Mouse (Mus musculus) midbrain, embryonic 13.5 days (tissue): Measurements from ENCODE around the gene Ms4a6c. TPM values are rescaled to one million over a fixed set of nuclear protein-coding genes. Genes with fewer than 3 reads are reported as not detected.
"Not testable (repeated sequence)": the region's sequence is repeated elsewhere in the genome, so short reads cannot be mapped to it uniquely, and the experiment has no call there.

Experiments used
- ATAC-seq: fragments of 200-750 bp; cut with Nextera tagmentation; 2 replicates; pipeline ENCODE4 v1.8.0; 2017; ENCODE audit warnings: mild to moderate bottlenecking, moderate TSS enrichment, moderate library complexity
- H3K27ac ChIP-seq: fragments of 300-500 bp; sonication (generic); 2 replicates; pipeline ENCODE4 v1.5.1; 2015; ENCODE audit warnings: inconsistent platforms, mild to moderate bottlenecking, moderate library complexity
- H3K27me3 ChIP-seq: fragments of 300-500 bp; sonication (generic); 2 replicates; pipeline ENCODE4 v1.6.1; 2015; ENCODE audit warnings: mild to moderate bottlenecking, inconsistent platforms
- H3K36me3 ChIP-seq: fragments of 300-500 bp; sonication (generic); 2 replicates; pipeline ENCODE4 v1.6.1; 2015; ENCODE audit warnings: mild to moderate bottlenecking, inconsistent platforms
- H3K4me1 ChIP-seq: fragments of 300-500 bp; sonication (generic); replicated peaks from 2 replicates; pipeline ENCODE4 v1.6.1; 2015; ENCODE audit warnings: inconsistent platforms
- H3K4me2 ChIP-seq: fragments of 300-500 bp; sonication (generic); replicated peaks from 2 replicates; pipeline ENCODE4 v1.6.1; 2015; ENCODE audit warnings: moderate library complexity, mild to moderate bottlenecking, inconsistent platforms
- H3K4me3 ChIP-seq: fragments of 300-500 bp; sonication (generic); replicated peaks from 2 replicates; pipeline ENCODE4 v1.5.1; 2015; ENCODE audit warnings: mild to moderate bottlenecking, inconsistent platforms
- H3K9ac ChIP-seq: fragments of 300-500 bp; sonication (generic); replicated peaks from 2 replicates; pipeline ENCODE4 v1.6.1; 2015; ENCODE audit warnings: mild to moderate bottlenecking, inconsistent platforms
- H3K9me3 ChIP-seq: fragments of 300-500 bp; sonication (generic); 2 replicates; pipeline ENCODE4 v1.6.1; 2016; ENCODE audit warnings: mild to moderate bottlenecking, inconsistent platforms
- WGBS: fragments of 180-500 bp; shearing (Covaris S2); methylation state at CpG from one replicate; pipeline ENCODE4 v1.1.7; 2015; 5-methylcytosine and 5-hydroxymethylcytosine counted together
- polyA plus RNA-seq: library from polyadenylated mRNA; unstranded; fragments of >200 nt; fragmentation: Nextera tagmentation; extraction: Ambion mirVana; gene quantifications from 2 replicates; pipeline ENCODE4 v1.2.1, GENCODE M21; 2015

Ms4a6c gene
- polyA plus RNA-seq, 1 experiment from 2014 or later: 2.0 TPM

DNA sequence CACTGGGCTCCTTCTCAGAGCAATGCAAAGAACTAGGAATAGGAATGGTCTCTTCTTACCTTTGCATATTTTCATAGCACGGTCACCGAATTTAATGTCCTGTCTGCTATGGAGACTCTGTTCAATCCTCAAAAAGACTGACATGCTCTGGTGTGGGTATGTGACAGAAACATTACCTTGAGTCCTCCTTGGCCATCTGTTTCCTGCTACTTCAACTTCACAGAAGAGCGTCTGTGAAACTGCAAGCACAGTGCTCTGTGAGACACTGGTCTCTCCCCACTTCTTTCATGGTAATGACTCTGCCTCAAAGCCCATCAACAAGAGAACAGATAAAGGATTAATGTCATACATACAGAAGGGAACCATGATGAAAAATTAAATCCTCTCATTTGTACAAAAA lies 15.2 kb downstream of the Ms4a6c start:
- H3K27me3 ChIP-seq: no peaks in the 10 kb centered on the region
- H3K9me3 ChIP-seq: no peaks in the 10 kb centered on the region
- no peak overlapping the region for H3K4me2 ChIP-seq
- H3K4me1 ChIP-seq: no peaks in the 10 kb centered on the region
- 81% methylated on average over 3 of the region's 3 CpGs for WGBS
- H3K36me3 ChIP-seq: no peaks in the 10 kb centered on the region
- no peak overlapping the region for H3K27ac ChIP-seq
- ATAC-seq: no peak
- H3K9ac ChIP-seq: no peak overlapping the region
- H3K4me3 ChIP-seq: no peak overlapping the region

DNA sequence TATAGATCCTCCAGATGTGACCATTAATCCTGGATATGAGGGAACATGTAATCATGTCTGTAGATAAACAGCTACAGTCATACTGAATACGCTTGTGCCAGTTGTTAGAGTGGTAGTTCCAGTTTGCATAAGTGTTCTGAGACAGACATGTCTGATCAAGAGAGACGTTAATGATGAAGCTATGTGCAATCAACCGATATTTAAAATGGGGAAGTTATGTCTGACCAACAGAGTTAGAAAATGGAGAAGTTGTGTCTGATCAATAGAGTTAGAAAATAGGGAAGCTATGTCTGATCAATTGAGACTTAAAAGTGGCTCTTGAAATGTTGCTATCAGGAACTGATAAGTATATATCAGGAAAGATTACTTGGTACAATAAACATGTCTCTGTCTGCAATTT lies 16.1 kb downstream of the Ms4a6c start:
- H3K27ac ChIP-seq: no peak overlapping the region
- WGBS: 93% methylated on average over 3 of the region's 3 CpGs
- no peaks in the 10 kb centered on the region for H3K4me1 ChIP-seq
- H3K27me3 ChIP-seq: no peaks in the 10 kb centered on the region
- no peak overlapping the region for H3K9ac ChIP-seq
- no peak overlapping the region for H3K4me3 ChIP-seq
- no peaks in the 10 kb centered on the region for H3K36me3 ChIP-seq
- no peaks in the 10 kb centered on the region for H3K9me3 ChIP-seq
- no peak overlapping the region for H3K4me2 ChIP-seq
- no peak for ATAC-seq

DNA sequence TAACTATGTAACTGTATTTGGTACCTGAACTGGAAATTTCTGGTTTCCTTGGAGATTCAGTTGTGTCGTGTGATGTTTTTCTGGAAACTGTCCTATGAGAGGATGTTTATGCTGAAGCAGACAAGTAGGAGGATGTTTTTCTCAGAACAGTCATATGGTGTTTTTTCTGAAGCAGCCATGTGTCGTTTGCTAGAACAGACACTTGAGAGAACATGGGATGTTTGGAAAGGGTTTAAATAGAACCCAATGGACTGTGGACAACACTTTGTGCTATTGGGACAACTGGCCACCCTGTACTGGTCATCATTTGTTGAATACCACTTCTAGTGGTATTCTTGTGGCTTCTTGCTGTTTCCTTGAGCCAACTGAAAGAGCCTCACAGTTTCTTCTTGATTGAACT lies 16.6 kb downstream of the Ms4a6c start, which contains the start of gene Gm8369:
Gene Gm8369 (plus strand): TSS at position 193 of the 400 bp plus-strand sequence.
- Histone ChIP-seq H3K4me2 (no peak within 1 kb of the TSS), H3K4me1 (no peaks in the 10 kb centered on the region), H3K27me3 (no peaks in the 10 kb centered on the region), H3K27ac (no peak within 1 kb of the TSS), H3K9me3 (no peaks in the 10 kb centered on the region), H3K9ac (no peak within 1 kb of the TSS), H3K36me3 (no peaks in the 10 kb centered on the region), H3K4me3 (no peak within 1 kb of the TSS)
- 85% methylated on average over 2 of the region's 2 CpGs for WGBS
- no peak for ATAC-seq

DNA sequence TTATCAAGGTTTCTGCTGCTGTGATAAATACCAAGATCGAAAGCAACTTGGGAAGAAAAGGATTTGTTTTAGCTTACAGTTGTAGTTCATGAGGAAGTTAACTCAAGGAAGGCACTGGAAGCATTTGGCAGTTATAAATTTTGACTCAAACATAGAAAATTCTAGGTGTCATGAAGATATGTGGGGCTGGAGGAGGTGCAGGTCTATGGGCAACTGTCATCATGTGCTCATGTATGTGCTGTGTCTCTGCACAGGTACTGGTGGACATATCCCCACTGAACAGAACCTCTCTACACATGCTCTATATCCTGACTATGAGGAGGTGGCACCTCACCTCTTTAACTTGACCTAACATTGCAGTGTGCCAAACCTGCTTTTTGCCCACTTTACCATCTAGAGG lies 17.4 kb downstream of the Ms4a6c start:
- Histone ChIP-seq H3K4me1 (no peaks in the 10 kb centered on the region), H3K36me3 (no peaks in the 10 kb centered on the region), H3K4me3 (no peak overlapping the region), H3K27me3 (no peaks in the 10 kb centered on the region), H3K27ac (no peak overlapping the region), H3K9ac (no peak overlapping the region), H3K4me2 (no peak overlapping the region), H3K9me3 (no peaks in the 10 kb centered on the region)
- WGBS: 89% methylated on average over 1 of the region's 1 CpGs
- ATAC-seq: no peak

DNA sequence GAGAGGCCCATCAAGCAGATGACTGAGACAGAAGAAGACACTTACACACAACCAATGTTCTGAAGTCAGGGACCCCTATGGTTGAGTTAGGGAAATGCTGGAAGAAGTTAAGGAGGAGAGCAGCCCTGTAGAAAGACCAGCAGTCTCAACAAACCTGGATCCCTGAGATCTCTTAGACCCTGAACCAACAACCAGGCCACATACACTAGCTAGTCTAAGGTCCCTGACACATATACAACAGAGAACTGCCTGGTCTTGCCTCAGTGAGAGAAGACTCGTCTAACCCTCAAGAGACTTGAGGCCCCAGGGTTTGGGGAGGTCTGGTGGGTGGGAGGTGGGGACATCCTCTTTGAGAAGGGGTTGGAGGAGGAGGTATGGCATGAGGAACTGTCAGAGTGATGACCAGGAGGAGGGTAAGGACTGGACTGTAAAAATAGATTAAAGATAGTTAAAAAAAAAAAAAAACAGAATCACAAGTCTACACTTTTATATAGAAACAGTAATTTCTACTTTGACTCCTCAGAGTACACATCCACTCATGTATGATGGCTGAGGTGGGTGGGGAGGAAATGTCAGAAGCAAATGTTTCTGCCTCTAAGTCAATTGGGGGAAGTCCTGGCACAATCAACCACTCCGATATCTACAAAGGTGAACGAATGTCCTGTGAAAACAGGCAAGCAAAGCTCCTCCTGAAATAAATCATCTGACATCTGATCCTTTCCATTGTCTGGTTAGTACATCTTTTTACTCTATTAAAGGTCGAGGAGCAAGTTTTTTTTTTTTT lies 22.4 kb downstream of the Ms4a6c start:
- 72% methylated on average over 4 of the region's 4 CpGs for WGBS
- no peak for ATAC-seq
- Histone ChIP-seq H3K4me3 (no peak overlapping the region), H3K4me1 (no peaks in the 10 kb centered on the region), H3K9me3 (no peaks in the 10 kb centered on the region), H3K4me2 (no peak overlapping the region), H3K27me3 (no peaks in the 10 kb centered on the region), H3K36me3 (no peaks in the 10 kb centered on the region), H3K27ac (no peak overlapping the region), H3K9ac (no peak overlapping the region)

DNA sequence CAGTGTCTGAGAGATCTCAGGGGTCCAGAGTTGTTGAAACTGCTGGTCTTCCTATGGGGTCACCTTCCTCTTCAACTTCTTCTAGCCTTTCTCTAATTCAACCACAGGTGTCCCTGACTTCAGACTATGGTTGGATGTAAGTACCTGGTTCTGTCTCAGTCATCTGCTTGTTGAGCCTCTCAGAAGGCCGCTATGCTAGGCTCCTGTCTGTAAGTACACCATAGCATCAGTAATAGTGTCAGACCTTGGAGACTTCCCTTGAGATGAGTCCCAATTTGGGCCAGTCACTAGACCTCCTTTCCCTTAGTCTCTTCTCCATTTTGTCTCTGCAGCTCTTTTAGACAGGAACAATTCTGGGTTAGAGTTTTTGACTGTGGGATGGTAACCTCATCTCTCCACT lies 23.5 kb downstream of the Ms4a6c start:
- H3K4me1 ChIP-seq: no peaks in the 10 kb centered on the region
- H3K27ac ChIP-seq: no peak overlapping the region
- H3K4me2 ChIP-seq: no peak overlapping the region
- H3K9ac ChIP-seq: no peak overlapping the region
- H3K9me3 ChIP-seq: no peaks in the 10 kb centered on the region
- H3K4me3 ChIP-seq: no peak overlapping the region
- ATAC-seq: no peak
- no peaks in the 10 kb centered on the region for H3K36me3 ChIP-seq
- 89% methylated on average over 1 of the region's 1 CpGs for WGBS
- no peaks in the 10 kb centered on the region for H3K27me3 ChIP-seq

DNA sequence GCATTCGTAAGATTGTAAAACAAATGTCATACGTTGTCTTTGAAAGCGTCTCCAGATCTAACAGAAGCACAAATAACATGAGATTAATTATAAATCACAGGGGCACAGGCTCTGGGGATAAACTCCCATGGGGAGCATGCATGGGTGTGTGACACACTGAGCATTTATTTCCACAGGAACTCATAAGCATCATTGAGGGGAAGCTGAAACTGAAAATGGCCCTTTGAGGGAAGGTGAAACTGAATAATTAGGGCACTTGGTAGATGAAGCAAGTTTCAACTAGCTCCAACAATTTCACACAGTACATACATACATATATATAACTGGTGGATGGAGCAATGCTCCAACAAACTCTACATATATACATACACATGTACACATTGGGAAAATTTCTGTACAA lies 25.4 kb downstream of the Ms4a6c start:
- no peak for ATAC-seq
- Histone ChIP-seq H3K4me2 (no peak overlapping the region), H3K27me3 (no peaks in the 10 kb centered on the region), H3K4me1 (no peaks in the 10 kb centered on the region), H3K27ac (no peak overlapping the region), H3K9me3 (no peaks in the 10 kb centered on the region), H3K9ac (no peak overlapping the region), H3K4me3 (no peak overlapping the region), H3K36me3 (no peaks in the 10 kb centered on the region)
- WGBS: 92% methylated on average over 3 of the region's 3 CpGs

DNA sequence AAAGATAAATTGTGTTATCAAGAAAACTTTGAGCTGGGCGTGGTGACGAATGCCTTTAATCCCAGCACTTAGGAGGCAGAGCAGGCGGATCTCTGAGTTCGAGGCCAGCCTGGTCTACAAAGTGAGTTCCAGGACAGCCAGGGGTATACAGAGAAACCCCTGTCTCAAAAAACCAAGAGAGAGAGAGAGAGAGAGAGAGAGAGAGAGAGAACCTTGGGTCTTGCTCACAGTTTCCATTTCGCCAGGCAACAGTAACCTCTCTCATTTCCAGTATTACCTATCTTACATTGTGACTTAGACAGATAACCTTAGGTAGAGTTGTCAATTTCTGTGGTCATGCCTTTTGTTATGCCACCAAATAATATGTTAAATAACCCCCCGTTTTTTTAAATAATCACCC lies 27.2 kb downstream of the Ms4a6c start:
- Histone ChIP-seq H3K9ac (no peak overlapping the region), H3K4me2 (no peak overlapping the region), H3K27ac (no peak overlapping the region), H3K4me3 (no peak overlapping the region), H3K9me3 (no peaks in the 10 kb centered on the region), H3K27me3 (no peaks in the 10 kb centered on the region), H3K36me3 (no peaks in the 10 kb centered on the region), H3K4me1 (no peaks in the 10 kb centered on the region)
- WGBS: 87% methylated on average over 6 of the region's 6 CpGs
- no peak for ATAC-seq

DNA sequence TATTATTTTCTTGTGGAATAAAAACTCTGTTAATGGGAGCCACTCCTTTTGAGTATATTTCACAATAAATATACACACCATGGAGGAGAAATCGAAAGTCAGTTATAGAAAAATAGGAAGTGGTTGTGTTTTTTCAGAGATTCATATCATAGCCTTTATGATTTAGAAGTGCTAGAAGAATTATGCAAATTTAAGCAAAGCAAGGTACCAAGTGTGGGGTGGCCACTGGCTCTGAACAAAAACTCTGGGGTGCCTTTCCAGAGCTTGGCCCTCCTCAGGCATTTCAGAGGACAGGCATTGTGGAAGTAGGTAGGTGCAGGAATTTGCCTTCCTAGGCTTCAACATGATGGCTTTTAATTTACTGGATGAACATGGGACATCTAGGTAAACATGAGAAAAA lies 28.1 kb downstream of the Ms4a6c start:
- 80% methylated on average over 1 of the region's 1 CpGs for WGBS
- not testable (repeated sequence) for H3K27me3 ChIP-seq, H3K27ac ChIP-seq, ATAC-seq, H3K9me3 ChIP-seq, H3K9ac ChIP-seq, H3K4me1 ChIP-seq, H3K4me2 ChIP-seq, H3K36me3 ChIP-seq, H3K4me3 ChIP-seq

DNA sequence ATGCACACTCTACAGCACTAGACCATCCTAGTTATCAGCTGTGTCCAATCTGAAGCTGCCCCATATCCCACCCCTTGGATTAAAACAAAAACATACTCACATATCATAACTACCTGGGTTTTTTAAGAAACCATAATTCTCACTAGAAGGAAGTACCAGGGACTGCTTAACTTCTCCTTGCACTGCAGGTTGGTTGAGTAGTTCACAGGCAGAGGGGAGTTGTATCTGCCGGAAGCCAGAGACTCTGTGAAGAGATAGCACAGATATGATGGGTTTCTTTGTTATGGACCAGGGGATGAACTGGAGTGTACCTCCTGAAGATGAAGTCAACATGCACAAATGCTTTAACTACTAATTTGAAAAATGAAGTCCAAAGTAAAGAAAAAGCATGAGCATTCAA lies 31.6 kb downstream of the Ms4a6c start:
- H3K9me3 ChIP-seq: no peaks in the 10 kb centered on the region
- H3K9ac ChIP-seq: no peak overlapping the region
- no peak overlapping the region for H3K4me2 ChIP-seq
- no peak overlapping the region for H3K27ac ChIP-seq
- 97% methylated on average over 1 of the region's 1 CpGs for WGBS
- no peaks in the 10 kb centered on the region for H3K36me3 ChIP-seq
- no peaks in the 10 kb centered on the region for H3K4me1 ChIP-seq
- ATAC-seq: no peak
- H3K4me3 ChIP-seq: no peak overlapping the region
- H3K27me3 ChIP-seq: no peaks in the 10 kb centered on the region

DNA sequence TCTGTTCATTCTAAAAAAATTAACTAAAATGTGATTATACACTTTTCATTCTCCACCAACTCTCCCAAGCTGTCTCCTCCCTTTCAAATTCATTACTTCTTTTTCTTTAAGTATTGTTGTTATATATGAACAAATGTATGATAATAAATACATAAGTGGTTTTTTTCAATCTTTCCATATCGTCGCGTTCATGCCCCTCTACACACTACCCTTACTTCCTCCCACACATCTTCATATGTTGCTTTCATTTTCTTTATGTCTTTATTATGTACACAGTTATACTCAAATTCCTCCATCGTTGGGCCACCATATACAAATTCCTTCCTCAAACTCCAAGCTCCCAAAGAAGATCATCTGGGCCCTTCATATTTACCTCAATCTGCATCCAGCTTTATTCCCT lies 32.2 kb downstream of the Ms4a6c start:
- Histone ChIP-seq H3K9me3 (no peaks in the 10 kb centered on the region), H3K9ac (no peak overlapping the region), H3K4me1 (no peaks in the 10 kb centered on the region), H3K4me2 (no peak overlapping the region), H3K27me3 (no peaks in the 10 kb centered on the region), H3K36me3 (no peaks in the 10 kb centered on the region), H3K27ac (no peak overlapping the region), H3K4me3 (no peak overlapping the region)
- no peak for ATAC-seq
- 88% methylated on average over 4 of the region's 4 CpGs for WGBS

DNA sequence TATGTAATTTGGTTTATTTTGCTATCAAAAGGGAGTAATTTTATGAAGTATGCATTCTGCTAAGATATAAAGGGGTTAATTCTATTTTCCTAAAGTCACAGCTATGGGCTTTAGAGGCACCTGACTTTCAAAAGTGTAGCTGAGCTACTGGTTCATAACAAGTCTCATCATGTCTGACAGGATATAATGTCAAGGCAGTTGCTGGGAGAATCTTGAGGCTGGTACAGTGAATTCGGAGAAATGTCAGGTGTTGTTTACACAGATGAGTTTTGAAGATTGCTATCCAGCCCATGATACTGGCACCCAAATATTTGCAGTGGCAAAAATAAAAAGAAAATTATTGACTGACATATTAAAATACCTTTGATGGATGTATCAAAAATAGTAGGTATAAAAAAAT lies 35.7 kb downstream of the Ms4a6c start:
- no peaks in the 10 kb centered on the region for H3K4me1 ChIP-seq
- no peak overlapping the region for H3K27ac ChIP-seq
- H3K27me3 ChIP-seq: no peaks in the 10 kb centered on the region
- no peak for ATAC-seq
- H3K9ac ChIP-seq: no peak overlapping the region
- no peaks in the 10 kb centered on the region for H3K9me3 ChIP-seq
- H3K36me3 ChIP-seq: no peaks in the 10 kb centered on the region
- H3K4me3 ChIP-seq: no peak overlapping the region
- 90% methylated on average over 1 of the region's 1 CpGs for WGBS
- no peak overlapping the region for H3K4me2 ChIP-seq

DNA sequence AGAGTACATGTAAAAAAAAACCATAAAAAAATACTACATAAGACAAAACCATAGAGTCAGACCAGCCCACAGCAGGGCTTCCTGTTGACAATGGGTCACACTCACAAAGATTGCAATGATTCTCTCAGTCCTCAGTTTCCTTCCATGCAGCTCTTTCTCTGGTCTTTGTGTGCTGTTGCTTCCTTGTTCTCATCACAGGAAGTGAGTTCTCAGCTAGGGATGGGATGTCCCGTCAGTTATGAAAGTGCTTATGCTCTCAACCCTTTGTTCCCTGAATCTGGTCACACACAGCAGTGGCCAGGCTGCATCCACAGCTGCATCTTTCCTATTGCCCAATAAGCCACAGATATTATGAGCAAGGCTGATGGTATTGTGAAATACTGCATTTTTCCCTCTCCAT lies 44.3 kb downstream of the Ms4a6c start:
- 68% methylated on average over 1 of the region's 1 CpGs for WGBS

More for the DNA sequence above, 44.3 kb downstream of the Ms4a6c start:
- no peaks in the 10 kb centered on the region for H3K27me3 ChIP-seq
- H3K9me3 ChIP-seq: no peaks in the 10 kb centered on the region
- H3K36me3 ChIP-seq: no peaks in the 10 kb centered on the region
- no peaks in the 10 kb centered on the region for H3K4me1 ChIP-seq
- no peak overlapping the region for H3K4me2 ChIP-seq
- no peak overlapping the region for H3K4me3 ChIP-seq
- no peak overlapping the region for H3K27ac ChIP-seq
- ATAC-seq: no peak
- H3K9ac ChIP-seq: no peak overlapping the region
